8 mouse cellular contexts compared by ENCODE assay signal in the genomic region with DNA sequence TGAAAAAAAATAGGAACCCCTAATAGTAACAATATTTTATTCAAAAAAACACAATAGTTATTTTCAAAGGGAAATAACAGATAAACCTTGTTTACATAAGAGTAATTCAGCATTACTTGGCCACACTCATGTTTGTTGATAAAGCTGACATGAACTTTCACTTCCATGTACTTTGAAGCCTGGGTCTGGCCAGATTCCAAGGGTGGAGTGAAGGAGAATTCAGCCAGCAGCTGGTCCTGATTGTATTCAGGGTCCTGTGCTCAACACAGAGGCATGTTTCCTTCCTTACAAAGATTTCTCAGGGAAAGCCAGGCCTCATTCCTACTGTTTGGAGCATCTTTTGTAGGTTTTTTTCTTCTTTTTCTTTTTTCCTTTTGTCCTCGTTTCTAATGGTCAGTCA.
DNase-seq lines count a peak whose midpoint lies in the region; TF ChIP-seq lines count a peak whose summit lies in the region.

No protein-coding gene starts in this region.

- peak; percentile 10 for DNase-seq in urinary bladder, postnatal 25 days (ENCODE audit: low spot score)
- DNase-seq in urinary bladder, adult 2 months (ENCODE audit: low spot score) = no peak
- peak; percentile 75 to 87 for DNase-seq in heart, adult 2 months
- peak; percentile 76 to 80 for DNase-seq in kidney, postnatal 36 days
- peak; percentile 5 for DNase-seq in testis, postnatal 14 days (ENCODE audit: low spot score)
- no peak for DNase-seq in cerebellum, adult 11-12 months
- no peak for DNase-seq in frontal cortex, adult 2 months (ENCODE audit: extremely low spot score in 1 of 2, low spot score in 1 of 2)
- DNase-seq in frontal cortex, postnatal 14 days (ENCODE audit: low spot score in 2 of 2) = no peak

- TF ChIP-seq CTCF in heart, adult 2 months (IDR thresholded peaks at IDR 0.05) = no peak

- peak overlapping the region; percentile 76 for H3K27ac ChIP-seq in heart, adult 2 months

- WGBS in heart, adult 2 months = 29% methylated on average over 1 of the region's 1 CpGs

- H3K4me1 ChIP-seq in heart, adult 2 months (ENCODE audit: control insufficient read depth, insufficient read depth, low read length) = peaks cover 3% of the 10 kb centered on the region

- peak; percentile 54; the same call in 1 of the 2 replicates for TF ChIP-seq POLR2A in heart, adult 2 months (IDR thresholded peaks at IDR 0.05; ENCODE audit: insufficient read depth, low read depth, low read length)

- H3K27me3 ChIP-seq in heart, adult 2 months (ENCODE audit: control insufficient read depth, insufficient read depth, low read length) = no peaks in the 10 kb centered on the region

- no peak overlapping the region for H3K4me3 ChIP-seq in heart, adult 2 months

- H3K79me2 ChIP-seq in heart, adult 2 months (replicated peaks; ENCODE audit: control insufficient read depth, insufficient read depth, low read length) = no peaks in the 10 kb centered on the region

- H3K36me3 ChIP-seq in heart, adult 2 months (ENCODE audit: control insufficient read depth, insufficient read depth, low read length) = peaks cover 11% of the 10 kb centered on the region

- intact Hi-C loops in heart, adult 2 months (cut with DNase I) = loop anchor here (1.0 to 5.0 kb wide), 5 partner anchors 28 to 223 kb away; partner anchors contain the start of gene Meox2

- peak; percentile 93 for TF ChIP-seq EP300 in heart, adult 2 months (IDR thresholded peaks at IDR 0.05; ENCODE audit: insufficient read depth, low read depth, low read length)

- no peak overlapping the region for H3K9ac ChIP-seq in heart, adult 2 months (ENCODE audit: low read depth, low read length)

Comparison
In these comparisons a context has a peak if more than half of its experiments do, and no peak if none do; other contexts are left out.
1. DNase-seq: peak in urinary bladder, postnatal 25 days (single experiment), heart, adult 2 months (2 of 2), kidney, postnatal 36 days (2 of 2) and testis, postnatal 14 days (single experiment); none in urinary bladder, adult 2 months (single experiment), cerebellum, adult 11-12 months (single experiment), frontal cortex, adult 2 months (0 of 2) and frontal cortex, postnatal 14 days (0 of 2).